Mouse (Mus musculus) leukemia stem cell, adult 10-12 weeks (primary cell): Measurements from ENCODE around the gene Kdelr1. TPM values are rescaled to one million over a fixed set of nuclear protein-coding genes. Genes with fewer than 3 reads are reported as not detected.

ENCODE experiments used
- polyA plus RNA-seq: library from polyadenylated mRNA; stranded (reverse); fragments of >175 nt; gene quantifications from 2 replicates; pipeline ENCODE4 v1.2.3, GENCODE M21; 2012; ENCODE audit warnings: low replicate concordance

The Kdelr1 gene
- polyA plus RNA-seq: 924 and 1,158 TPM in 2 replicates

GRCm38 (mm10) chr7:45872624-45873023, at the start of gene Kdelr1:
Gene Kdelr1 (plus strand): TSS chr7:45872772.

GRCm38 (mm10) chr7:45824598-45824997, 48.0 kb upstream of the Kdelr1 start, which contains the start of gene Kcnj14:
Gene Kcnj14 (minus strand): TSS chr7:45824782.

GRCm38 (mm10) chr7:45830427-45831127, 42.0 kb upstream of the Kdelr1 start, which contains the start of gene Grwd1:
Gene Grwd1 (minus strand): TSS chr7:45830944.

GRCm38 (mm10) chr7:45878278-45878677, 5.7 kb downstream of the Kdelr1 start, which contains the start of gene Grin2d:
Gene Grin2d (minus strand): TSS chr7:45878378.

GRCm38 (mm10) chr7:45896517-45897257, 24.1 kb downstream of the Kdelr1 start, which contains the start of the genes Syngr4 and Tmem143:
Gene Syngr4 (minus strand): TSS chr7:45896714.
Gene Tmem143 (plus strand): TSS chr7:45896941.

GRCm38 (mm10) chr7:45921242-45921621, 48.7 kb downstream of the Kdelr1 start, which contains the start of gene Emp3:
Gene Emp3 (minus strand): TSS chr7:45921404.

GRCm38 (mm10) chr7:45923762-45924428, 51.3 kb downstream of the Kdelr1 start, which contains the start of gene Ccdc114:
Gene Ccdc114 (plus strand): TSS chr7:45924072.

Other genes with a start within 250 kb of the Kdelr1 start
- 4.3 and 5.9 TPM in 2 replicates for gene Rasip1, start 245.3 kb upstream of the Kdelr1 start, polyA plus RNA-seq
- gene Mamstr, start 232.8 kb upstream of the Kdelr1 start, polyA plus RNA-seq: 0.10 and 0.50 TPM in 2 replicates
- not detected in 2 replicates for gene Fut2, start 206.4 kb upstream of the Kdelr1 start, polyA plus RNA-seq
- 0.69 and 0.93 TPM in 2 replicates for gene Ntn5, start 188.8 kb upstream of the Kdelr1 start, polyA plus RNA-seq
- not detected in 2 replicates for gene Sec1, start 178.4 kb upstream of the Kdelr1 start, polyA plus RNA-seq
- gene Car11, start 172.9 kb upstream of the Kdelr1 start, polyA plus RNA-seq: 0.55 TPM in 1 of 2 replicates, not detected in the other
- 7.1 and 10.3 TPM in 2 replicates for gene Dbp, start 167.7 kb upstream of the Kdelr1 start, polyA plus RNA-seq
- 7,435 and 17,506 TPM in 2 replicates for gene Rpl18, start 157.3 kb upstream of the Kdelr1 start, polyA plus RNA-seq
- 120 and 196 TPM in 2 replicates for gene Sphk2, start 154.8 kb upstream of the Kdelr1 start, polyA plus RNA-seq
- 2.5 and 3.1 TPM in 2 replicates for gene Fam83e, start 151.6 kb upstream of the Kdelr1 start, polyA plus RNA-seq
- gene Spaca4, start 147.0 kb upstream of the Kdelr1 start, polyA plus RNA-seq: not detected in 2 replicates
- gene Lmtk3, start 89.0 kb upstream of the Kdelr1 start, polyA plus RNA-seq: 0.23 and 0.87 TPM in 2 replicates
- not detected in 2 replicates for gene Sult2b1, start 88.1 kb upstream of the Kdelr1 start, polyA plus RNA-seq
- 111 and 339 TPM in 2 replicates for gene Cyth2, start 58.2 kb upstream of the Kdelr1 start, polyA plus RNA-seq
- gene Kcnj14, start 48.0 kb upstream of the Kdelr1 start, polyA plus RNA-seq: 0.52 and 0.74 TPM in 2 replicates
- 35.1 and 38.4 TPM in 2 replicates for gene Grwd1, start 41.8 kb upstream of the Kdelr1 start, polyA plus RNA-seq
- gene Grin2d, start 5.6 kb downstream of the Kdelr1 start, polyA plus RNA-seq: 0.38 and 0.52 TPM in 2 replicates
- 1.0 and 3.0 TPM in 2 replicates for gene Syngr4, start 23.9 kb downstream of the Kdelr1 start, polyA plus RNA-seq
- 14.5 and 32.3 TPM in 2 replicates for gene Tmem143, start 24.2 kb downstream of the Kdelr1 start, polyA plus RNA-seq
- 44.3 and 105 TPM in 2 replicates for gene Emp3, start 48.6 kb downstream of the Kdelr1 start, polyA plus RNA-seq
- gene Ccdc114, start 51.3 kb downstream of the Kdelr1 start, polyA plus RNA-seq: 0.83 and 1.0 TPM in 2 replicates
- 0.03 TPM in 1 of 2 replicates, not detected in the other for gene Abcc6, start 157.5 kb downstream of the Kdelr1 start, polyA plus RNA-seq
- 106 and 111 TPM in 2 replicates for gene Nomo1, start 160.9 kb downstream of the Kdelr1 start, polyA plus RNA-seq
- gene Kcnj11, start 228.0 kb downstream of the Kdelr1 start, polyA plus RNA-seq: not detected in 2 replicates